Mouse (Mus musculus): Measurements from ENCODE around the gene Isyna1. TPM values are rescaled to one million over a fixed set of nuclear protein-coding genes. Genes with fewer than 3 reads are reported as not detected.

The Isyna1 gene
- polyA plus RNA-seq, 1 experiment: 18.6 TPM

DNA sequence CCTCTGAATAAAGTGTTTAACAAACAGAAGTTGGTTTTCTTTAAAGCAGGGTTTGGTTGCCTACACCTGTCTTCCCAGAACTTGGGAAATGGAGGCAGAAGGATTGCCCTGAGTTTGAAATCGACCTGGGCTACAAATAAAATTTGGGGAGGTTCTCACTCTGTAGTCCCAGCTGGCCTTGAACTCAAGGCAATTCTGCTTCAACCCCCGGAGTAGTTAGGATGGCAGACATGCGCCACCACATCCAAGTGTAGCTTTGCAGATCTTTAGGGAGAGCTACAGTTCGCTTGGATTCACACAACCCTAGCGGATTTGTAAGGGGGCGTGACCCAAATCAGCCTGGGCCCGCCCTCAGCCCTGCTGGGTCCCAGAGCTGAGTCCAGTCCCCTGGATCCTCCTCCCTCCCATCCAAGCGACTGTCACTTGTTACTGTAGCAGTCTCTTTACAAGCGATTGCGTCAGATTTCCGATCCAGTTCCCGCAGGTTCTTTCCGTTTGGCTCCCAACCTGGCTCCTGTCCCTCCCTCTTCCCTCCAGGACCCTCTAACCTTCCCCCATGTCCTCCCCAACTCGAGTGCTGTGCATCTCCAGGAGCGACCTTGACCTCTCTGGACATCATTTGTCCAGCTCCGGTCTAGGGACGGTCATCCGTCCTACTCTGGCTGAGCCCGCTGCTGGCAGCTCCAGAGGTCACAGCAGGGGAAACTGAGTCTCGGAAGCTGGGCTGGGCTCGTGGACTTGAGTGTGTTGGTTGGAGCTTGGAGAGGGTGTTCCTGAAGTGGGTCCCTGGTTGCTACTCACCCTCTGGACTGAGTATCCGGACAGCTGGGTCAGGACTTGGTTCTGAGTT lies 36.6 kb downstream of the Isyna1 start:
- Histone ChIP-seq H3K4me1 (ENCODE audit: control insufficient read depth, insufficient read depth, low read length) (peaks cover 9% of the 10 kb centered on the region), H3K27ac (ENCODE audit: insufficient read depth, low read length) (peak overlapping the region; percentile 78), H3K4me3 (ENCODE audit: insufficient read depth, low read length) (peak overlapping the region; percentile 23)
- peak; percentile 34; the same call in 1 of the 2 replicates for TF ChIP-seq POLR2A (IDR thresholded peaks at IDR 0.05; ENCODE audit: low read depth, low read length)
- no peak for TF ChIP-seq CTCF (IDR thresholded peaks at IDR 0.05; ENCODE audit: borderline replicate concordance, insufficient read depth, low read length)

DNA sequence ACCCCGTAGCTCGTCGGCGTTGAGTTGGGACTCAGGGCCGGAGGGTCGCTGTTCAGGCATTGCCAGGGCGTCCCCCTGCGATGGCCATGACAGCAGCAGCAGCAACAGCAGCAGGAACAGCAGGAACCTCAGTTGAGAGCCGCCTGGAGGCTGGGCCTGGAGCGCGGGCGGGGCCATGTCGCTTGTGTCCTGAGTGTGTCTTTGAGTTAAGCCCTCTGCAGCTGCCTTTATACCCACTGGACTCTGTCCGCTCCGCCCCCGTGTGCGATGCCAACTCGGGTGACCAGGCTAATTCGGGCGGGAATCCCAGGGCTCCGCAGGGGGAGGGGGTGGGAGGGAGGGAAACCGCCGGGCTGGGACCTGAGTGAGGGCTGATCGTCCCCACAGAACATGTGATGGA lies 37.3 kb downstream of the Isyna1 start:
- H3K4me3 ChIP-seq (ENCODE audit: insufficient read depth, low read length): peak overlapping the region; percentile 23
- TF ChIP-seq POLR2A (IDR thresholded peaks at IDR 0.05; ENCODE audit: low read depth, low read length): peak; percentile 80
- TF ChIP-seq CTCF (IDR thresholded peaks at IDR 0.05; ENCODE audit: borderline replicate concordance, insufficient read depth, low read length): no peak
- peak overlapping the region; percentile 78 for H3K27ac ChIP-seq (ENCODE audit: insufficient read depth, low read length)
- peaks cover 9% of the 10 kb centered on the region for H3K4me1 ChIP-seq (ENCODE audit: control insufficient read depth, insufficient read depth, low read length)

DNA sequence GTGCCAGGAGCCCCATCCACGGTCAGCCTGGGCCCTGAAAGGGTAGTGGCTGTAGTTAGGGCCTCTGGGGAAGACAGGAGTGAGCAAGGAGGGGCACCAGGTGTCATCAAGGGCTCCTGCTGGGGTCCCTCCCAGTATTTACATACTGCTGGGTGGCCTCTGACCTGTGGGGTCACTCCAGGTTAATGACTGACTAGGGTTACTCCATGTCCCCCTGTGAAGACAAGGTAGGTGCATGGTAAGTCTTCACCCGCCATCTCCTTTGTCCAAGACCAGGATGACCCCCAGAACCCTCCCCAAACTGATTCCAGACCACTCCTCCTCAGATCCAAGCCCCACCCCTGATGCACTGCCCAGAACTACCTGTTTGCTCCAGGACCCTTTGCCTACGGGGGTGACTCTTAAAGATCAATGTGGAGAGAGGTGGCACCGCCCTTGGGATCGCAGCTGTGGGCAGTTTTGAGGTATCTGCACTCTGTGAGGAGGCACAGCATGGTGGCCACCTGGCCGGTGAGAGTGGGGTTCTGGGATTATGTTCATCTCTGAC lies 38.2 kb downstream of the Isyna1 start, which contains the start of gene Gdf15:
Gdf15 (minus strand) TSS at position 111 of the 547 bp plus-strand sequence.
- Histone ChIP-seq H3K4me1 (ENCODE audit: control insufficient read depth, insufficient read depth, low read length) (peaks cover 9% of the 10 kb centered on the region), H3K27ac (ENCODE audit: insufficient read depth, low read length) (peak within 1 kb of the TSS; percentile 78), H3K4me3 (ENCODE audit: insufficient read depth, low read length) (peak within 1 kb of the TSS; percentile 23)
- no peak for TF ChIP-seq POLR2A (IDR thresholded peaks at IDR 0.05; ENCODE audit: low read depth, low read length)
- TF ChIP-seq CTCF (IDR thresholded peaks at IDR 0.05; ENCODE audit: borderline replicate concordance, insufficient read depth, low read length): no peak

DNA sequence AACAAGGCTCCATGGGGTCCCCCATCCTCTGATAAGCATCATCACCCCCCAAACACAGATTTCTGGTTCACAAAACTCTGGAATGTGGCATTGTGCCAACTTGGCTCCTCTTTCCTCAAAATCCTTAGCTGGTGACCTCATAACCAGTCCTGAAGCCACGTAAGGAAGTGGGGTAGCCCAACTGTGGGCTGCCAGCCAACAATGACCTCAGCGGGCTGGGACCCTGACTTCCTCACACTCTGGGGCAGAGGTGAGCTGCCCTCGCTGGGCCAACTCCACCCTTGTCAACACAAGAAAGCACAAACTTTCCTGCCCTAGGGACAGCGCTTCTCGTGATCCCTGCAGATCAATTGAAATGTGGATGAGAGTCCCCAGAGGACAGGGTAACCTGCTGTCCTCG lies 39.9 kb downstream of the Isyna1 start:
- H3K4me3 ChIP-seq (ENCODE audit: insufficient read depth, low read length): no peak overlapping the region
- H3K4me1 ChIP-seq (ENCODE audit: control insufficient read depth, insufficient read depth, low read length): peaks cover 9% of the 10 kb centered on the region
- TF ChIP-seq POLR2A (IDR thresholded peaks at IDR 0.05; ENCODE audit: low read depth, low read length) (no peak), CTCF (IDR thresholded peaks at IDR 0.05; ENCODE audit: borderline replicate concordance, insufficient read depth, low read length) (no peak)
- H3K27ac ChIP-seq (ENCODE audit: insufficient read depth, low read length): no peak overlapping the region

DNA sequence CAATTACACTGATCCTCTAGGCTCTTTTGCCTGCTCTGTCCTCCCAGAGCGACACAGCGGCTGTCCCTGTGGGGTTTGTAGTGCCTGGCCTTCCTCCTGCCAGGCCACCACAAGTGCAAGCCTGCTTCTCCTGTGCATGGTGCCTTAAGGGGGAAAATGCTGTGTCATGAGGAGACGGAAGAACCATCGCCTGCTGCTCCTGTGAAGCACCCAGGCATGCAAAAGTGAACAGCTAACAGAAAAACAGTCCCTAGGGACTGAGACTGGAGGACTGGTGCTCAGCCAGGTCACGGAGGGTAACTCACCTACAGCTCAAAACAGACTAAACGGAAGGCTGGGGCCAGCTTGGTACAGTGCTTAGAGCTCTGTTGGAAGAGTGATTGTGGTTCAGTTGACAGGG lies 41.4 kb downstream of the Isyna1 start:
- H3K27ac ChIP-seq (ENCODE audit: insufficient read depth, low read length): no peak overlapping the region
- no peak for TF ChIP-seq POLR2A (IDR thresholded peaks at IDR 0.05; ENCODE audit: low read depth, low read length)
- TF ChIP-seq CTCF (IDR thresholded peaks at IDR 0.05; ENCODE audit: borderline replicate concordance, insufficient read depth, low read length): no peak
- H3K4me3 ChIP-seq (ENCODE audit: insufficient read depth, low read length): no peak overlapping the region
- peaks cover 9% of the 10 kb centered on the region for H3K4me1 ChIP-seq (ENCODE audit: control insufficient read depth, insufficient read depth, low read length)

DNA sequence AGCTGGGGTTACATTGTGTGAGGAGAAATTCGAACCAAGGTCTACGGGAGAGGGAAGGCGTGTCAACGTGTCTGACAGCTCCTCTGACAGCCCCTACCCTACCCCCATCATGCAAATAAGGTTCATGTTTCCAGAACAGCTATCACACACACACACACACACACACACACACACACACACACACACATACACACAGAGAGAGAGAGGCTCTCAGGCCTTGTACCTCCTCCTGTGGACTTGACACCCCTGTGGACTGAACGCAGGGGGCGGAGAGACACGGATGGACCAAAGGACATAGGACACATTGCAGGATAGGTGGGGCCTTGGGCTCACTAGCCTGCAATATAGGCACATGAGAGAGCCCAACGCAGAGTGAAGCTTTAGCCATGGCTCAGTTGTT lies 42.7 kb downstream of the Isyna1 start:
- H3K4me1 ChIP-seq (ENCODE audit: control insufficient read depth, insufficient read depth, low read length): peaks cover 9% of the 10 kb centered on the region
- H3K27ac ChIP-seq (ENCODE audit: insufficient read depth, low read length): no peak overlapping the region
- TF ChIP-seq POLR2A (IDR thresholded peaks at IDR 0.05; ENCODE audit: low read depth, low read length) (no peak), CTCF (IDR thresholded peaks at IDR 0.05; ENCODE audit: borderline replicate concordance, insufficient read depth, low read length) (no peak)
- H3K4me3 ChIP-seq (ENCODE audit: insufficient read depth, low read length): no peak overlapping the region

DNA sequence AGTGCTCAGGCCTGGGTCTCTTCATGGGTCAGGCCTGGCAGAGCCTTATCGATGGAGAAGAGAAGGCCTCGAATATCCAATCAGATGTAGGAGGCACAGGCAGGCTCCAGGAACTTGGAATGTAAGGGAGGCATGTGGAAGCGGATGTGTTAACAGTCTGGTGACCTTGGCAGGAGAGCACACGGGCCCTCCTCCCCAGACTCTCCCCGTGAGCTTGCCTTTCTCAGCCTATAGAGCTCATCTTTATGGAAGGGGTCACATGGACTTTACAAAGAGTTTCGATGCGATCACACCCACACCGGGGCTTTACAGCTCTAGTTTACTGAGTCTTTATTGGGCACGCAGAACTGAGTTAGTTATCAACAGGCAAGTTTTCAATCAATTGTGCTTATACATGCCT lies 44.6 kb downstream of the Isyna1 start:
- no peak overlapping the region for H3K27ac ChIP-seq (ENCODE audit: insufficient read depth, low read length)
- peaks cover 12% of the 10 kb centered on the region for H3K4me1 ChIP-seq (ENCODE audit: control insufficient read depth, insufficient read depth, low read length)
- TF ChIP-seq POLR2A (IDR thresholded peaks at IDR 0.05; ENCODE audit: low read depth, low read length) (no peak), CTCF (IDR thresholded peaks at IDR 0.05; ENCODE audit: borderline replicate concordance, insufficient read depth, low read length) (no peak)
- no peak overlapping the region for H3K4me3 ChIP-seq (ENCODE audit: insufficient read depth, low read length)

DNA sequence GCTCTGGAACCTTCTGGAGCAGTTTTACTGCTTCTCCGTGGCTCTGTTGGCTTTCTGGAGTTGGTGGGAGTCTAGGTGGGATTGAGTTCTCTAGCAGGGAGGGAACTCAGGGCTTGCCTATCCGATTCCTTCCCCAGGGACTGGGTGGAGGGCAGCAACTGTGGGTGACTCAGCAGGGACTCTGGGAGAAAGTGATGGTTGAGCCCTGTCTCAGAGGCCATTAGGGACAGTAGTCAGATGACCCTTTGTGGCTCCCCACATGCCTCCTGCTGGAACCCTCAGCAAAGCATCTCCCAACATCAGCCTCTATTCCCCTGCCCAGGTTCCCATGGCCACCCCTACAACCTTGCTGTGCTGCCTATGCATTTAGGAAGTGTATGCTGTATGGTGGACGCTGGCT lies 48.8 kb downstream of the Isyna1 start:
- Histone ChIP-seq H3K4me1 (ENCODE audit: control insufficient read depth, insufficient read depth, low read length) (peaks cover 6% of the 10 kb centered on the region; the same call in 1 of the 2 replicates), H3K4me3 (ENCODE audit: insufficient read depth, low read length) (no peak overlapping the region), H3K27ac (ENCODE audit: insufficient read depth, low read length) (no peak overlapping the region)
- TF ChIP-seq CTCF (IDR thresholded peaks at IDR 0.05; ENCODE audit: borderline replicate concordance, insufficient read depth, low read length): no peak
- TF ChIP-seq POLR2A (IDR thresholded peaks at IDR 0.05; ENCODE audit: low read depth, low read length): no peak

DNA sequence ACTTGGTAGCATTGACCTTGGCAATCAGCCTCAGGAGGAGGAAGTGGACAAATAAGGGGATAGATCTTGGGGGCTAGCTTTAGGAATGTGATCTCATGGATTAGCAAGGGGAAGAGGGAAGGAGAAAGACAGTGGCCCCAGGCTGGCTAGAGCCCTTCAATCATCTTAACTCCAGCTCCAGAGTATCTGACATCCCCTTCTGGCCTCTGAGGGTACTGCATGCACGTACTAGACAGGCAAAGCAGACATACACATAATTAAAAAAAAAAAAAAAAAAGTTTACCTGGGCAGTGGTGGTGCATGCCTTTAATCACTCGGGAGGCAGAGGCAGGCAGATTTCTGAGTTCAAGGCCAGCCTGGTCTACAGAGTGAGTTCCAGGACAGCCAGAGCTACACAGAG lies 49.9 kb downstream of the Isyna1 start:
- H3K4me1 ChIP-seq (ENCODE audit: control insufficient read depth, insufficient read depth, low read length): peaks cover 6% of the 10 kb centered on the region; the same call in 1 of the 2 replicates
- no peak for TF ChIP-seq CTCF (IDR thresholded peaks at IDR 0.05; ENCODE audit: borderline replicate concordance, insufficient read depth, low read length)
- no peak for TF ChIP-seq POLR2A (IDR thresholded peaks at IDR 0.05; ENCODE audit: low read depth, low read length)
- no peak overlapping the region for H3K27ac ChIP-seq (ENCODE audit: insufficient read depth, low read length)
- H3K4me3 ChIP-seq (ENCODE audit: insufficient read depth, low read length): no peak overlapping the region
